Mouse (Mus musculus) 3T3-L1 (cell line): ENCODE results near the gene Tnfaip6.

Experiments used
- DNase-seq: peaks from one replicate; pipeline ENCODE4 v3.0.0-alpha.2; 2015; ENCODE audit warnings: low read depth, low spot score

Tnfaip6 gene

DNA sequence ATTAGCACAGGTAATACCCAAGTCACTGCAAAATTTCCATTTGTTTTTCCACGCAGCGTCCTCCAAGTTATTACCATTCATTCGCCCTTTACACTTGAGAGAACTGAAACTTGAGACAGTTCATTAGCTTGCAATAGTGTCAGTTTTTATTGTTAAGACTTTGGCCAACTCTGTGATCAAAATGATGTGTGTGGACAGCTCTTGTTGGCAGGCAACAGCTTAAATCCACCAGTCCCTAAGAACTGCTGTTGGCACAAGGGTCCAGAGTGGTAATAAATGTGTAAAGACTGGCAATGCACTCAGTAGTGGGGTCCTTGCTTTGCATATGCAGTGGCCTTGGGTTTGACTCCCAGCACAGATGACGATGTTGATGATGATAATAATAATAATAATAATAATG is 14.5 kb downstream of the Tnfaip6 start:
- DNase-seq = no peak

DNA sequence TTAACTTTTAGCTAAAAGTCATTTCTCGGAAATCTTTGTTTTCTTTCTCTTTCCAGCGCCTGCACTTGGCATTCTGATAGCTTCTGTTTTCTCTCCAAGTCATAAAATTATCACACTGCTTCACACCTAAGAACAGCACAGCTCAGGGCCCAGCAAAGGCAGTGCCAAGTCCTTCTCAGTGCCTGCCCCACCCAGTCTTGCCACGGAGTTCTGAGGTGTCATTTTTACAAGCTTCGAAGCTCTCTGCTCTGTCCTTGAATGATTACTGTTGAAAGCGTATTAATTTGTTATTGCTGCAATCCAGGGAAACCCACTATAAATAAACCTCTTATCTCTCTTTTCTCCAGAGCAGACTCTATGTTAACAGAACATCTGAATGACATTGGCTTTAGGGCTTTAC is 15.7 kb downstream of the Tnfaip6 start:
- DNase-seq = no peak

DNA sequence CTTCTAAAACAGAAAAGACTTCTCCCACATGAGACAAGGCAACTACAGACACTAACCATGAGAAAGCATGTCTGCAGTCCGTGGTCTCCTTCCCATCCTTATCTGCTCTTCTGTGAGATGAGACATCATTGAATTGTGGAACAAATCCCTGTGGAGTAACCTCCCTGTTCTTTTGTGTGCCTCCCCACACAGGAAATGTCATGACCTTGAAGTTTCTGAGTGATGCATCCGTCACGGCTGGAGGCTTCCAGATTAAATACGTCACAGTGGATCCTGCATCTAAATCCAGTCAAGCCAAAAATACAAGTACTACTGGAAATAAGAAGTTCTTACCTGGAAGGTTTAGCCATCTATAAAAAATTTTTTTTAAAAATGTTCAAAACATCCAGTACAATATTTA is 17.8 kb downstream of the Tnfaip6 start:
- DNase-seq = no peak

DNA sequence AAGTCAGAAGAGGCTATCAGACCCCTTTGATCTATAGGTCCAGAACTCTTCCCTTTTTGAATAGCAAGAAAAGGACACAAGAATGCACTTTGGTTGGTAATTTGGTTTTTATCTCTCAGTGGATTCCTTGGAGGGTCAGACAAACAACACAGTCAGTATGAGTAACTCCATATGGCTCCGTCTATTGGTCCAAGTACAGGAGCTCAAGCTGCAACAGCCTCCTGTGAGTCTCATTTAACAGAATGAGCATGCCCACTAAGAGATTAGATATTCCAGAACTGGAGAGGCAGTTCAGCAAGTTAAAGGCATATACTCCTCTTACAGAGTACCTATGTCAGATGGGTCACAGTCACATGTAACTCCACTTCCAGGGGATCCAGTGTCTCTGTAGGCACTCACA is 19.3 kb downstream of the Tnfaip6 start:
- DNase-seq = no peak

DNA sequence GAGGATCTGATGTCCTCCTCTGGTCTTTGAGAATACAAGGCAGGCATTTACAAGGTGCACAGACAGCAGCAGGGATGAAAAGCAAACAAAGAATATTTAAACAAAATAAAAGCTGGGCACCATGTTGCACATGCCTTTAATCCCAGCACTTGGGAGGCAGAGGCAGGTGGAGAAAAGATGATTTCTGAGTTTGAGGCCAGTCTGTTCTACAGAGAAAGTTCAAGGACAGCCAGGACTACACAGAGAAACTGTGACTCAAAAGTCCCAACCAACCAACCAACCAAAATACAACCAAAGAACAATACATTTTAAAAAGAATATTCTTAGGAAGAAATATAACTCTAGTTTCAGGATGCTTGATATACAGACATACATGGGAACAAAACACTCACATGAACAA is 19.9 kb downstream of the Tnfaip6 start:
- no peak for DNase-seq

DNA sequence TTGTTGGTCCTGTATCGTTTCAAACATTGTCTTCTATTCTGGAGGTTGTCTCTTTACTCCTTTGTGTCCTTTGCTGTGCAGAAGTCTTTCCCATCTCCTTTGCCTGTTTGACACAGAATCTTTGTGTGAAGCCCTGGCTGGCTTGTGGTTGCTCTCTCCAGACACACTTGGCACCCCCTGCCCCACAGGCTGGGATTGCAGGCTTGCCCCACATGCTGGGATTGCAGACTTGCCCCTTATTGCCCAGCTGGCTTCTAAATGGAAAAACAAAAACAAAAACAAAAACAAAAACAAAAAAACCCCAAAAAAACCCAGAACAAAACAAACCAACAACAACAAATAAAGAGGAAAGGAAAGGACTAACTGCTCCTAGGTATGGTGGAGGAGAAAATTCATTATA is 30.8 kb downstream of the Tnfaip6 start:
- peak; percentile 18 for DNase-seq

DNA sequence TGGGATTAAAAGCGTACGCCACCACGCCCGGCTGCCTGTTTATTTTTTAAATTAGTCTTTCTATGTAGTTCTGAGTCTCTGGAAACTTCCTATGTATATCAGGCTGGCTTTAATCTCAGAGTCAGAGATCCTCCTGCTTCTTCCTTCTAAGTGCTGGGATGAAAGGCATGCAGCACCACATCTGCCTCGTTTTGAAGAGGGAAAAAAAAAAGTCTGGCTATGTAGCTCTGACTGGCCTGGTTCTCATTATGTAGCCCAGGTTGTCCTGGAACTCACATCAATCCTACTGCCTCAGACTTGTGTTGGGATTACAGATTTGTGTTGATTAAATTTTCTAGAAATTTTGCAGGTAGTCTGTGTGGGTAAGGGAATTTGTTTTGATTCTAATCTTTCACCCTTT is 33.0 kb downstream of the Tnfaip6 start:
- no peak for DNase-seq

DNA sequence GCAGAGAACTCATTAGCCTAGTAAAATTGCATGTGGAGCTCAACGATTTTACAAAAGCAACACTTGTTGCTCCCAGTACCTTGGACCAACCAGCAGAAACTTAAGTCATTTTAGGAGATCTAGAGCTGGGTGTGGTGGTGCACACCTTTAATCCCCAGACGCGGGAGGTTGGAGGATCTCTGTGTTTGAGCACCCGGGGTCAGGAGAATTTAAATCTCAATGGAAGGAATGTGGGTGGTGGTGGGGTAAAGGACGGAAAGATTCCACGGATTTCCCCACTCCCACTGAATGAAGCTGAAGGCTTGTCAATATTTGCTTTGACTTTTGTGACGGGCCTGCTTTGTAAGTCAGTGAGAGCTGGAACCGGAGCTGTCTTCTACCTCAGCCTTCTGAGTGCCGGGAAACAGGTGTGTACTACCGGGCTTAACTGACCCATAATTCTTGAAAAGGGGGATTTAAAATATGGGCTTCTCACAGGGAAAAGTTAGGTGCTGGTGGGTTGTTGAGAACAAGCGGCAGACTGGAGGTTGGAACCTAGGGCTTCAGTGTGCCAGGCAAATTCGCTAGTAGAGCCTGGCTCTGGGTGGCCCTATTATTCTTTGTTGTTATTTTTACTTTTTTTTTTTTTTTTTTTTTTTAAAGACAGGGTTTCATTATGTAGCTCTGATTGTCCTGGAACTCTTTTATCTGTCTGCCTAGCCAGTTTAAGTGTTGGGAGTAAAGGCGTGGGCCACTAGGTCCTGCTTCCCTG is 33.6 kb downstream of the Tnfaip6 start:
- no peak for DNase-seq

DNA sequence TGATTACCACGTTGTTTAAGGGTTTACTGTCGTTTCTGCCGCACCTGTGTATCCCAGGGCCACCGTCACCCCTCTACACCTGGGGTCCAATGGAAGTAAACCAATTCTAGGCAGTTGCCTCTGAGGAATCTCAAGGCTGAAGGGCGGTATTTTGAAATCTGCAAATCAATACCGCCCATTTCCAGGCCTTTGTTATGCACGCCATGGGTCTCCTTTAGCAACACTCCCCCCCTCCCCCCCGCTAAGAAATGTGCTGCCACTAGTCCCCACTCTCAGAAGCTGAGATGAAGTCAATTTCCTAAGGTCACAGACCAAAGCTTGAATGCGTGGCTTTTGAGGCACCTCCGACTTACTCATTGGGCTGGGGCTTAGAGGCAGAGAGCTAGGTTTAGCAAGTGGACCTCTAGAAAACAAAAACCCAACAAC is 34.3 kb downstream of the Tnfaip6 start:
- no peak for DNase-seq

DNA sequence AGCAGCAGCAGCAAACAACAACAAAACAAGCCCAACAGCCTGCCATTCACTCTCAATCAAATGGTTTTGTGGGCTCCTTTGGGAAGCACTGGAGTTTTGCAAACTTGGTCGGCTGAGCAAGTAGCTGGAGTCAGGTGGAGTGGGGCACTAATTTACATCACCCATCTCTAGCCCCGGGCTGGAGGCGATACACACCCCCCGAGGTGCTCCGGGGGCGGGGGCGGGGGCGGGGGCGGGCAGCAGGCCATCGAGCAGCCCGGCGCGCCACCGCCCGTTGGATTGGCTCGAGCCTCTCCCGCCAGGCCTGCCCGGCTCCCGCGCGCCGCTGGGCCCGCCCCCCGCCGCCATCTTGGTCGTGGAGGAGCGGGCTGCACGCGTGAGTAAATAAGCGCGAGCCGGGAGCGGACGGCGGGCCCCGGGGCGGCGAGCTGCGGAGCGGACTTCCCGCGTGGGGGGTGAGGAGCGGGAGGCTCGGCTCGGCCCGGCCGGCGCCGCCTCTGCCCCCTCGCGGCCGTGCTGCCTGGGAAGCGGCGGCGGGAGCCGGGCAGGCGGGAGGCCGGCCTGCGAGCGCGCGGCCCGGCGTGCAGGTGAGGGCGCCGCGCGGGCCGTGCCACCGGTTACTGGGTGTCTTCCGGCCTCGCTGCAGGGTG is 34.8 kb downstream of the Tnfaip6 start, which contains the start of gene Rif1:
Gene Rif1 (plus strand): TSS at position 342 of the 650 bp plus-strand sequence.
- DNase-seq = peak; percentile 71

DNA sequence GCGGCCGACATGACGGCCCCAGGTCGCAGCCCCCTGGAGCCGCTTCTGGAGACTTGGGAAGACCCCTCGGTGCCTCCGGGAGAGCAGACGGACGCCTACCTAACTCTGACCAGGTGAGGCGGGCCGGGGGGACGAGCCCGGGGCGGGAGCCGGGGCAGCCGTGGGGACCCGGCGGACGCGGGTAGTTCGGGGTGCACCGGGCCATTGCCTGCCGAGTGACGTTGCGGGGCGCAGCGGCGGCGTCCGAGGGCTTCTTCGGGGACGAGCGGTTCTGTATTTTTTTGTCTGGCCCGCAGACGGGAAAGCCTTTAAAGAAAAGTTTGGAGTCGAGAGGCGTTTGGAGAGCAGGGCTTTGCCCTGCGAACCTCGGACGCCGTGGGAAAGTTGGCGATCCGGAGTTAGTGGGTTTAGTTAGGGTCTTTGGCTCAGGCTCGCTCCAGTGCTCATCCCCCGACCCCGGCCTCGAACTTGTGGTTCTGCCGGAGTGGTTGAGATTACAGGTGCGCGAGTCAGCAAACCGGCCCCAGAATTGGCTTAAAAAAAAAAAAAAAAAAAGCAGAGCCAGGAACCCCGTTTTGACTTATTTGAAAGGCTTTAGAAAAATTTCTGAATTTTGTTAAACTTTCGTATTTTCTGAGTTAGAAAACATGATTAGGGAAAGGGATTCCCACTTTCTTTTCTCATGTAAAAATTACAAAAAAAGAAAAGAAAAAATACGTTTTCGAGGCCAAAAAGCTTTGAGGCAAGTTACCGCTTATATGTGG is 35.5 kb downstream of the Tnfaip6 start:
- DNase-seq = peak; percentile 51

DNA sequence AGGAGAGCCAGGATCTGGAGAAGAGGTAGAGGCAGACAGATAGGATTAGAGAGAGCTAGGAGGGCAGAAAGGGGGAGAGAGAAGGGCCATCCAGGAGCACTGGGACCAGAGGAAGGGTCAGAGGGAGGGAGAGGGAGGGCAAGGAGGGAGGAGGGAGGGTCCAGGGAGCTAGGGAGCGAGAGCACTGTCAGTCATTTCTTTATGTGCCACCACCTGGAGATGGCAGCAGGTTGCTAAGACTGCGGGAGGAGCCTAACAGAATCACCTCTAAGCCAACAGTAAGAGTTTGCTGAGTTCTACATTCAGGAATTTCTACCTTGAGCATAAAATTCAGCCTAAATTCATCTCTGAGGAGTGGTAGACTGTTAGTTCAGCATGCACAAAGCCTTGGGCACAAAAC is 40.9 kb downstream of the Tnfaip6 start:
- no peak for DNase-seq

DNA sequence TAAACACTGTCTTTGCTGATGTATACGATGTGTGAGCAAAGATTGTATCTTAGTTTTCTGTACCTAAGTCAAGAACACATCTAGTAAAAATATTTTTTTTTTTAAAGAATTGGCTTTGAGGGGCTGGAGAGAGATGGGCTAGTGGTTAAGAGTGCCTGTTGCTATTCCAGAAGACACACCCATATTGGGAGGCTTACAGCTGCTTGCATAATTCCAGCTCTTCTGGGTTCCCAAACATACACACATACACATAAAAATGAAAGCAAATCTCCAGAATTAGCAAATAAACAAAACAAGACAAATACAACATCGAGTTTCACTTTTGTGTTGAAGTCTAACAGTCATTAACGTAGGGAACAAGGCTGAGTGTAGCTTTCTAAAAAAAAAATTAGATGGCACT is 46.2 kb downstream of the Tnfaip6 start:
- DNase-seq = no peak

DNA sequence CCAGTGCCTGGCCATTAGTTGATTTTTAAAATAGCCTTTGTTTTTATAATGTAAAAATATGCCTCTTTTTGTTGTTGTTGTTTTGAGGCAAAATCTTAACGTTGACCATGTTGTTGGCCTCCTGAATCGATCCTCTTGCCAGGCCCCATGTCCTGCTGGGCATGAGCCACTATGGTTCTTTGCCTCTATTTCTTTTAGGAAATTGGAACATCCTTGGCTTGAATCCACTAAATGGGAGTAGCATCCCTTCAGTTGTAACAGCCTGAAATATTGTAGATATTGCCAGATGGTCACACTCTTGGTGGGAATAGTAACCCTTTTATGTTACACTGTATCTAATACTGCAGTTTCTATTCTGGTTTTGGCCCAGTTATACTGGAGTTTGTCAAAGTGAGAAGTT is 46.8 kb downstream of the Tnfaip6 start:
- DNase-seq = no peak
